Mouse (Mus musculus): ENCODE measurements around the gene Gm20605.

DNA sequence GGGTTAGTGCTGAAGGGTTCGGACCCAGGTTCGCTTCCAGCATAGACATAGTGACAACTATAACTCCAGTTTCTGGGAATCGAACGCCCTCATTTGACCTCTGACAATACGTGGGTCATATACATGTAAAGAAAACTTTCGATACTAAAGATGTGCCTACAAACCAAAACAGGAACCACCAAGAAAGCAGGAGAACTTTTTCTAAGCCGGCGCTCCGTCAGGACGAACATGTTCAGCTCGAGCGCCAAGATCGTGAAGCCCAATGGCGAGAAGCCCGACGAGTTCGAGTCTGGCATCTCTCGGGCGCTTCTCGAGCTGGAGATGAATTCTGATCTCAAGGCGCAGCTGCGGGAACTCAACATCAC is 27.6 kb upstream of the Gm20605 start:
- TF ChIP-seq GATA1 (IDR thresholded peaks at IDR 0.05; ENCODE audit: borderline replicate concordance, low read length): no peak
- TF ChIP-seq CTCF (IDR thresholded peaks at IDR 0.05; ENCODE audit: low read depth, low read length): no peak
- TF ChIP-seq GATA2 (IDR thresholded peaks at IDR 0.05; ENCODE audit: borderline replicate concordance, low read depth, low read length): no peak
- no peak for TF ChIP-seq POLR2AphosphoS5 (IDR thresholded peaks at IDR 0.05; ENCODE audit: insufficient replicate concordance, low read depth, low read length)
- no peak for TF ChIP-seq TAL1 (conservative IDR thresholded peaks at IDR 0.05; ENCODE audit: low read depth, low read length)

Measured in G1E (cell line).